Comparison of ENCODE assay signal across 18 mouse cellular contexts in genomic region chr4:131138891-131139290, GRCm38 (mm10).
"Had no signal": no experiment of that assay in that cellular context is flagged by ENCODE, and none has a peak within 500 bp of the region (broad histone marks: within the 10 kb centered on the region; RNA-seq: fewer than 3 reads in every experiment).

No protein-coding gene starts in this region.

- DNase-seq: gastrocnemius, adult 2 months; gastrocnemius, postnatal 14 days; gastrocnemius, postnatal 36 days; heart, adult 11 months; heart, adult 2 months; heart, postnatal 14 days; heart, postnatal 36 days; kidney, adult 11 months; kidney, adult 2 months; kidney, adult 9 months; kidney, postnatal 14 days; kidney, postnatal 36 days; layer of hippocampus, adult 9-11 months; layer of hippocampus, postnatal 36 days; liver; liver, embryonic 13.5 days had no signal

- ATAC-seq: hindbrain, postnatal 0 days; intestine, embryonic 16.5 days had no signal
